Mouse (Mus musculus) intestine, postnatal 0 days (tissue): ENCODE results near the gene Bcas3. TPM values are rescaled to one million over a fixed set of nuclear protein-coding genes. Genes with fewer than 3 reads are reported as not detected.
A peak's percentile ranks its signal among the peaks of the same experiment; 100 is the strongest.

Experiments used
- ATAC-seq: fragments of 200-750 bp; cut with Nextera tagmentation; 2 replicates; pipeline ENCODE4 v1.8.0; 2017; ENCODE audit warnings: mild to moderate bottlenecking, moderate TSS enrichment, moderate library complexity
- H3K27ac ChIP-seq: fragments of 300-500 bp; sonication (generic); 2 replicates; pipeline ENCODE4 v1.5.1; 2014; ENCODE audit warnings: mild to moderate bottlenecking, low read depth, low read length, moderate library complexity
- H3K27me3 ChIP-seq: fragments of 300-500 bp; sonication (generic); replicated peaks from 2 replicates; pipeline ENCODE4 v1.6.1; 2014; ENCODE audit warnings: low read length, mixed read lengths; ENCODE audit not compliant: control insufficient read depth, insufficient read depth
- H3K36me3 ChIP-seq: fragments of 300-500 bp; sonication (generic); 2 replicates; pipeline ENCODE4 v1.6.1; 2014; ENCODE audit warnings: mild to moderate bottlenecking, moderate library complexity; ENCODE audit not compliant: control insufficient read depth, insufficient read depth
- H3K4me1 ChIP-seq: fragments of 300-500 bp; sonication (generic); replicated peaks from 2 replicates; pipeline ENCODE4 v1.6.1; 2014; ENCODE audit warnings: antibody characterized with exemption, low read length, mixed read lengths; ENCODE audit not compliant: control insufficient read depth, insufficient read depth
- H3K4me2 ChIP-seq: fragments of 300-500 bp; sonication (generic); replicated peaks from 2 replicates; pipeline ENCODE4 v1.6.1; 2014; ENCODE audit warnings: low read depth, mild to moderate bottlenecking, moderate library complexity
- H3K4me3 ChIP-seq: fragments of 300-500 bp; sonication (generic); 2 replicates; pipeline ENCODE4 v1.5.1; 2014; ENCODE audit warnings: low read depth, low read length
- H3K9ac ChIP-seq: fragments of 300-500 bp; sonication (generic); 2 replicates; pipeline ENCODE4 v1.6.1; 2014; ENCODE audit warnings: mild to moderate bottlenecking, low read depth, low read length
- H3K9me3 ChIP-seq: fragments of 300-500 bp; sonication (generic); 2 replicates; pipeline ENCODE4 v1.6.1; 2016; ENCODE audit warnings: mixed run types; ENCODE audit not compliant: control insufficient read depth
- CTCF ChIP-seq: sonication (generic); IDR thresholded peaks from 2 replicates; pipeline ENCODE4 v1.5.1; 2016; ENCODE audit warnings: low read depth, mild to moderate bottlenecking, control low read depth, antibody characterized with exemption, moderate library complexity
- WGBS: fragments of 180-500 bp; shearing (Covaris S2); extraction: QIAGEN DNeasy Blood & Tissue Kit; methylation state at CpG from one replicate; pipeline ENCODE4 v1.1.7; 2014; 5-methylcytosine and 5-hydroxymethylcytosine counted together
- polyA plus RNA-seq: library from polyadenylated mRNA; unstranded; fragments of >200 nt; fragmentation: Nextera tagmentation; extraction: Ambion mirVana; gene quantifications from 2 replicates; pipeline ENCODE4 v1.2.1, GENCODE M21; 2015

The Bcas3 gene
- polyA plus RNA-seq, 1 experiment from 2014 or later = 17.2 TPM

DNA sequence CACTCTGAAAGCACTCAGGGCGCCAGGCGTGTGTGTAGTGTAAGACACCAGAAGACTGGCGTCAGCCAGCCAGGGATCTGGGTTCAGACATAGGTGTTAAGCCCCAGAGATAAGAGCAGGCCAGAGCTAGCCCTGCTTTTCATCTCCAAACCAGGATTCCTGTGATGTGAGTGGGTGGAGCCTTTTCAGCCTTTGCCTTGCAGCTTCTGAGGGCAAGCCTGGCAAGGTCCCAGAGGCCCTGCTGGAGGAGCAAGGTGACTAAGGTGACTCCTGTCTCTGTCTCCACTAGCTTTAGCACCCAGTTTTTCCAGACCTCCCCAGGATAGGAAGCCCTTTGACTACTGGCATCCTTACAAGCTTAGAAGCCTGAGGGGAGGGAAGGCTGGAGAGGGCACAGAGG, 465.4 kb downstream of the Bcas3 start:
- 63% methylated on average over 3 of the region's 3 CpGs for WGBS
- no peak overlapping the region for H3K27ac ChIP-seq
- no peak overlapping the region for H3K4me3 ChIP-seq
- H3K9ac ChIP-seq = no peak overlapping the region
- H3K4me1 ChIP-seq = no peaks in the 10 kb centered on the region
- ATAC-seq = peak; percentile 17
- H3K36me3 ChIP-seq = no peaks in the 10 kb centered on the region
- no peak for TF ChIP-seq CTCF
- H3K4me2 ChIP-seq = no peak overlapping the region
- H3K9me3 ChIP-seq = no peaks in the 10 kb centered on the region
- no peaks in the 10 kb centered on the region for H3K27me3 ChIP-seq

DNA sequence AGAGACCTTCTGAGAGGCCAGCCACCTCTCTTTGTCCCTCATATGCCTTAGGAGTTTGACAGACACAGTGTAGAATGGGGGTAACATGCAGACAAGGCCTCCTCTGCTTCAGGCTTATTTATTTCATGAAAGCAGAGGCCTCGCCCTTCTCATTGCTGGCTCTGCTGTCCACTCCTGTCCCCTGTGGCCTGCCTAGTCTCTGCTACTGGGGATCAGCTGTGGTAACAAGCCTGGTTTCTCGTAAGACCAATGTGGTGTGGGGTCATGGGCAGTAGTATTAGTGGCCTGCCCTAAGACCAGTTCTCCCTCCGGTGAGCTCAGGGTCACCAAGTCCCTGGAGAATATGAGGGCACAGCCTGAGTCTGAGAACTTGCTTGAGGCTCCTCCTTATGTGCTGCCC, 468.0 kb downstream of the Bcas3 start:
- H3K4me1 ChIP-seq = peaks cover 4% of the 10 kb centered on the region
- H3K27me3 ChIP-seq = no peaks in the 10 kb centered on the region
- no peak for ATAC-seq
- H3K4me3 ChIP-seq = no peak overlapping the region
- no peaks in the 10 kb centered on the region for H3K36me3 ChIP-seq
- no peak for TF ChIP-seq CTCF
- WGBS = 82% methylated on average over 3 of the region's 3 CpGs
- no peak overlapping the region for H3K9ac ChIP-seq
- H3K27ac ChIP-seq = no peak overlapping the region
- H3K9me3 ChIP-seq = no peaks in the 10 kb centered on the region
- H3K4me2 ChIP-seq = no peak overlapping the region

DNA sequence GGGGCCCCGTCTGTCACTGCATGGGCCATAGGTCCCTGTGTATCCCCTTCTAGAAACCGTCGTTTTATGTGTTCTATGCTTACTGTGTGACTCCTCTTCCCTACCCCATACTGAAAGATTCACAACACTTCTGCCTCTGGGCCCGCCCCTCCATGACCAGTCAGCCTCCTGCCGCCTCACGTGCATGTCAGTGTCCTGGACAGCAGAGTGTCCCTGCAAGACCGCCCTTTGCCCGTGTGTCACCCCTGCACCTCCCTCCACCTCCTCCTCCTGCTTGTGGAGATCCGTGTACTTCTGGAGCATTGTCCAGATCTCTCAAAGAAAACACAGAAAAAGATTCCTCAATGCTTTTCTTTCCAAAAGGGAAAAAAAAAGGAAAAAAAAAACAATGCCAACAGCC, 468.7 kb downstream of the Bcas3 start:
- Histone ChIP-seq H3K27ac (no peak overlapping the region), H3K36me3 (no peaks in the 10 kb centered on the region), H3K4me1 (peaks cover 4% of the 10 kb centered on the region), H3K27me3 (no peaks in the 10 kb centered on the region), H3K4me2 (no peak overlapping the region), H3K4me3 (no peak overlapping the region), H3K9ac (no peak overlapping the region), H3K9me3 (no peaks in the 10 kb centered on the region)
- no peak for TF ChIP-seq CTCF
- ATAC-seq = no peak
- 82% methylated on average over 9 of the region's 9 CpGs for WGBS

DNA sequence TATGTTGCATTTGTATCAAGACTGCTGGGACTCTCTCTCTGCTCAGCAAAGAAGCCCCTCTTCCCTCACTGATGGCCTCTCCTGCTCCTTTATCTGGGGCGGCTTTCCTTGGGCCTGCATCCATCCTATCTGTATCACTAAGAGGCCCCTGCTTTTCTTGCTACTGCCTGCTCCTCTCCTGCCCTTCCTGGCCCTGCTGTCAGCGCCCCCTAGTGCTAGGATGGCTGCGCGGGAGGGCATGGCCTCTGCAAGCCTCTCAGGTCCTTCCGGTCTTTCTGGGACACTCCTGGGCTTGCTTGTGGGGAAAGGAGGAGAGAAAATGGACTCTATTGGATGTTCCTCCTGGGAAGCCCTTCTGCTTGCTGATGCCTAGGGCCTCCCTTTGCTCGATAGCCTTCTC, 470.2 kb downstream of the Bcas3 start:
- TF ChIP-seq CTCF = peak; percentile 98
- 16% methylated on average over 6 of the region's 6 CpGs for WGBS
- H3K4me1 ChIP-seq = peaks cover 4% of the 10 kb centered on the region
- no peaks in the 10 kb centered on the region for H3K9me3 ChIP-seq
- H3K27me3 ChIP-seq = no peaks in the 10 kb centered on the region
- H3K4me3 ChIP-seq = no peak overlapping the region
- no peak overlapping the region for H3K27ac ChIP-seq
- no peak overlapping the region for H3K4me2 ChIP-seq
- ATAC-seq = no peak
- H3K9ac ChIP-seq = no peak overlapping the region
- H3K36me3 ChIP-seq = no peaks in the 10 kb centered on the region

DNA sequence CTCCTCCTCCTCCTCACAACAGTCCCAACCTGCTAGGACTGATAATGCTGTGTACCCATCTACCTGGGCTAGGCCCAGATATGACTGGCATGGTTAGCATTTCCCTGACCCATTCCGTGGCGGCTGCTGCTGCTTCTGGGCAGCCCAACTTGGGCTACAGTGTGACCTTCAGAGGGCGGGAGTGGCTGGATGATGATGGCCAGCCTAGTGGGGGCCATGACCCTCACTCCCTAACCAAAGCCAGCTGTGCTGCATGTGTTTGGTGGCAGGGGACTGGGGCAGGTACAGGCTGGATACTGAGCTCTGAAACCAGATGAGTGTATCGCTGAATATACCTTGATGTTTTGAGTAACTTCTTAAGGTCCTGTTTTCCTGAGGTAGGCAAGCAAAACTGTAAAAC, 470.8 kb downstream of the Bcas3 start:
- 93% methylated on average over 4 of the region's 4 CpGs for WGBS

DNA sequence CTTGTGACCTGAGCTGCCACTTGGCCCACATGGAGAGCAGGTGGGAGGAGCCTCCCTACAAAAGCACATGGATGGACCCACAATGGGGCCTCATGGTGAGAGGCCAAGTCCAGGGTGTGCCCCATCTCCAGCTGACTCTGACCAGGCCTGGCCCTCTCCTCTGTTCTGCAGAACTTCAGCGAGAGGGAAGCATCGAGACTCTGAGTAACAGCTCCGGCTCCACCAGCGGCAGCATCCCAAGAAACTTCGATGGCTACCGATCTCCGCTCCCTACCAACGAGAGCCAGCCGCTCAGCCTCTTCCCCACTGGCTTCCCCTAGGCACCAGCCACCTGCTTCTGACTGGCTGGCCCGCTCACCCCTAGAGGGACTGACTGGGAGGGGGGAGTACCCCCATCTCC, 472.1 kb downstream of the Bcas3 start:
- H3K9me3 ChIP-seq = no peaks in the 10 kb centered on the region
- WGBS = 86% methylated on average over 10 of the region's 10 CpGs
- H3K4me1 ChIP-seq = peaks cover 4% of the 10 kb centered on the region
- peaks cover 18% of the 10 kb centered on the region for H3K27me3 ChIP-seq
- no peaks in the 10 kb centered on the region for H3K36me3 ChIP-seq
- no peak for ATAC-seq
- no peak for TF ChIP-seq CTCF
- H3K27ac ChIP-seq = no peak overlapping the region
- H3K4me3 ChIP-seq = no peak overlapping the region
- no peak overlapping the region for H3K9ac ChIP-seq
- no peak overlapping the region for H3K4me2 ChIP-seq

More for the DNA sequence above, 470.8 kb downstream of the Bcas3 start:
- no peak overlapping the region for H3K27ac ChIP-seq
- peaks cover 5% of the 10 kb centered on the region for H3K27me3 ChIP-seq
- no peak for TF ChIP-seq CTCF
- no peaks in the 10 kb centered on the region for H3K9me3 ChIP-seq
- H3K4me2 ChIP-seq = no peak overlapping the region
- ATAC-seq = no peak
- H3K4me1 ChIP-seq = peaks cover 4% of the 10 kb centered on the region
- H3K36me3 ChIP-seq = no peaks in the 10 kb centered on the region
- H3K9ac ChIP-seq = no peak overlapping the region
- H3K4me3 ChIP-seq = no peak overlapping the region

DNA sequence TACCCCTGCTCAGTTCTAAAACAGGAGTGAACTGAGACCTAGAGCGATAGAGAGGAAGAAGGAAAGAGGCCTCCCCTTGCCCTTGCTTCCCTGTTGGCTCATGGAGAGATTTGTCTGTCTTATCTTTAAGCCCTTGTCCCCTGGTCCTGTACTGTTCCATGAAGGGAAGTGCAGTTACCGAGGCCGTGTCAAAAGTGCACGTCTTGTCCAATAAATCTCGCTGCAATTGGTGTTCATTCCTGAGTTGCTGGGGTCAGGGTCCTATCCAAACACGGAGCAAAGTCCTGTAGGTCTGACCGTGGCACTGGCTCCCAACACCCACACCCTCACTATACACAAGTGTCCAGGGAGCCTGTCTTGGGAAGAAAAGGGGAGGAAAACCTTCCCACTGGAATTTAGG, 472.9 kb downstream of the Bcas3 start:
- no peak for TF ChIP-seq CTCF
- no peak overlapping the region for H3K9ac ChIP-seq
- no peak overlapping the region for H3K27ac ChIP-seq
- no peak overlapping the region for H3K4me2 ChIP-seq
- no peak overlapping the region for H3K4me3 ChIP-seq
- H3K27me3 ChIP-seq = peaks cover 25% of the 10 kb centered on the region
- H3K9me3 ChIP-seq = no peaks in the 10 kb centered on the region
- no peaks in the 10 kb centered on the region for H3K36me3 ChIP-seq
- WGBS = 37% methylated on average over 7 of the region's 7 CpGs
- H3K4me1 ChIP-seq = peaks cover 4% of the 10 kb centered on the region
- ATAC-seq = no peak
